Mouse (Mus musculus): ENCODE measurements around the gene Ifi208. TPM values are rescaled to one million over a fixed set of nuclear protein-coding genes. Genes with fewer than 3 reads are reported as not detected.
"Not testable (repeated sequence)": the region's sequence is repeated elsewhere in the genome, so short reads cannot be mapped to it uniquely, and the experiment has no call there.

The Ifi208 gene
- polyA plus RNA-seq (2014; fragmentation: Nextera tagmentation; extraction: Ambion mirVana), result not detected in 2 replicates

DNA sequence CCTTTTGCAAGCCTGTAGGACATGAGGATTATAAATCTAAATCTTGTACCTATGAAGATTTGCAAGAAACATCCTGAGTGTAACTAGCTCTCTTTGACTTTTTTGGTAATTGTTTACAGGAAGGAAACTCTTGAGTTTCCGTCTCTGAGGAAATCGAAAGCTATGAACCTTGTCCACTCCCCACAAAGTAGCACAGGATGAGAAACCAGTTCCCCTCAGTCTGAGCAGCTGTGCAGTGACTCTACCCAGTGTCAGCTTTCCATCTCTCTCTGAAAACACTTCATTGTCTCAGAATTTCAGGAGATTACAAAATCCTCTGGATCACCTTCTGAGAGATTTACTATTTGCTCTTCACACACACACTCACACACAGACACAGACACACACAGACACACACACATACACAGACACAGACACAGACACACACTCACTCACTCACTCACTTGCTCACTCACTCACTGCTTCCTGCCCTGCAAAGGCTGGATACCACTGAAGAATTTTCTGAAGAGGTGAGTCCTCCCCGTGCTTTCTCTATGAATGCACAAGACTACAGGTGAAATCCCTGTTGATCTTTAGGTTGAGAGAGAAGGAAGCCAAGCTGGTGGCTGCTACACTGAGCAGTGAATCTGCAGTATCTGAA, at the start of gene Ifi208:
Ifi208 (plus strand) TSS at position 218 of the 640 bp plus-strand sequence.
- H3K4me2 ChIP-seq (ENCODE audit: low read depth, low read length); H3K4me1 ChIP-seq (ENCODE audit: control insufficient read depth, insufficient read depth, low read length); H3K9ac ChIP-seq (replicated peaks; ENCODE audit: low read depth, low read length); H3K4me3 ChIP-seq (ENCODE audit: low read depth, low read length); H3K27me3 ChIP-seq (ENCODE audit: control insufficient read depth, insufficient read depth, low read length); H3K36me3 ChIP-seq (ENCODE audit: control insufficient read depth, insufficient read depth, low read length); ATAC-seq (ENCODE audit: low read depth); H3K9me3 ChIP-seq (ENCODE audit: control insufficient read depth, low read length); H3K27ac ChIP-seq (ENCODE audit: low read depth, low read length): not testable (repeated sequence)
- 56% methylated on average over 3 of the region's 3 CpGs for WGBS

DNA sequence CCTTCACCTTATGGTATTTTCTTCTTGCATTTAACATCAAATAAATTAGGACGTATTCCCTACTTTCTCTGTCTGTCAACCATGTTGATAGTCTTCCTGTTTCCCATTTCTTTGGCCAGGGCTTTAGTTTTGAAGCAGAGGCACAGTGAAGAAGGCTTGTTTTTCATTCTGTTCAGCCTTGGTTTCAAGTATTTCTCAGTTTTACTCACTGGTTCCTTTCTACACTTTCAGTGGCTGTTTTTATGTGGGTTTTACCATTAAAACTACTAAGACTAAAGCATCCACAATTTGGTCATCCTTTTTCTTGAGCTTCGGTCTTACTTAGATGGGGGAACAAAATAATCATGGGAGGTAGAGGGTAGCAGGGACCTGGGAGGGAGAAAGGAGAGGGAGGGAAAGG, 49.4 kb upstream of the Ifi208 start:
- WGBS, result 96% methylated on average over 2 of the region's 2 CpGs
- H3K9ac ChIP-seq (replicated peaks; ENCODE audit: low read depth, low read length), result no peak overlapping the region
- ATAC-seq (ENCODE audit: low read depth), result no peak
- H3K4me2 ChIP-seq (ENCODE audit: low read depth, low read length), result no peak overlapping the region
- H3K4me1 ChIP-seq (ENCODE audit: control insufficient read depth, insufficient read depth, low read length), result no peaks in the 10 kb centered on the region
- no peak overlapping the region for H3K4me3 ChIP-seq (ENCODE audit: low read depth, low read length)
- no peaks in the 10 kb centered on the region for H3K27me3 ChIP-seq (ENCODE audit: control insufficient read depth, insufficient read depth, low read length)
- no peaks in the 10 kb centered on the region for H3K9me3 ChIP-seq (ENCODE audit: control insufficient read depth, low read length)
- no peaks in the 10 kb centered on the region for H3K36me3 ChIP-seq (ENCODE audit: control insufficient read depth, insufficient read depth, low read length)
- H3K27ac ChIP-seq (ENCODE audit: low read depth, low read length), result no peak overlapping the region

DNA sequence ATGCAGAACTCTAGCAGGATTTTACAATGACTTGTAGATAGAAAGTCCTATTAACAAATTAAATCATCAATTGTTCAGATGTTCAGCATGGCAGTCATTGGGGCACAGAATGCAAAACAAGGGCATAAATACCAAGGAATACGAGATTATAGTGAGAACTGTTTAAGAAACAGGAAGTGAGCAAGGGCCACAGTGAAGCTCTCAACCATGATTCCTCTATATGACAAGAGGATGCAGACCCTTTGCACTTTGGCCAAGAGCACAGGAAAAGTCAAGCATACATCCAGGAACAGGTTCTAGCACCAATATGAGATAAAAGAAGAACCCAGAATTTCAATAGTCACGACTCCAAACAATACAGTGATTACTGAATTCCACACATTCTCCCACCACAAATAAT, 46.8 kb upstream of the Ifi208 start:
- no peaks in the 10 kb centered on the region for H3K27me3 ChIP-seq (ENCODE audit: control insufficient read depth, insufficient read depth, low read length)
- no peak overlapping the region for H3K4me2 ChIP-seq (ENCODE audit: low read depth, low read length)
- H3K4me3 ChIP-seq (ENCODE audit: low read depth, low read length), result no peak overlapping the region
- H3K36me3 ChIP-seq (ENCODE audit: control insufficient read depth, insufficient read depth, low read length), result no peaks in the 10 kb centered on the region
- H3K9ac ChIP-seq (replicated peaks; ENCODE audit: low read depth, low read length), result no peak overlapping the region
- no peaks in the 10 kb centered on the region for H3K9me3 ChIP-seq (ENCODE audit: control insufficient read depth, low read length)
- H3K4me1 ChIP-seq (ENCODE audit: control insufficient read depth, insufficient read depth, low read length), result no peaks in the 10 kb centered on the region
- WGBS, result 77% methylated on average over 2 of the region's 2 CpGs
- no peak for ATAC-seq (ENCODE audit: low read depth)
- H3K27ac ChIP-seq (ENCODE audit: low read depth, low read length), result no peak overlapping the region

DNA sequence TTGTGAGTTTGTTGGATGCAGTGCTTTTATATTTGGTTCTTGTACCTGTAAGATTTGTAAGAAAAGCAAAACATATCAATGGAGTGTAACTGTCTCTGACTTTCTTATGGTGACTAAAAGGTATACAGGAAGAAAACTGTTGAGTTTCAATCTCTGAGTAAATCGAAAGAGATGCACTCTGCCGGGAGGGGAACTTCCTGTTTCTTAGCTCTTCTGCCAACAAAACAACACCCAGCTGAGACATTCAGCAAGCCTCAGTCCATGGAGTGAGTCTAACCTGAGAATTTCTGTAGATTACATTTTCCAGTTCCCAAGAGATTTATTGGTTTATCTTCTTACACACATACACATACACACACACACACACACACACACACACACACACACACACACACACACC, 42.9 kb upstream of the Ifi208 start, which contains the start of gene Ifi209:
Ifi209 (plus strand) TSS at position 296 of the 400 bp plus-strand sequence.
- not testable (repeated sequence) for H3K27me3 ChIP-seq (ENCODE audit: control insufficient read depth, insufficient read depth, low read length); ATAC-seq (ENCODE audit: low read depth); H3K4me2 ChIP-seq (ENCODE audit: low read depth, low read length); H3K9me3 ChIP-seq (ENCODE audit: control insufficient read depth, low read length); H3K4me1 ChIP-seq (ENCODE audit: control insufficient read depth, insufficient read depth, low read length); H3K27ac ChIP-seq (ENCODE audit: low read depth, low read length); H3K4me3 ChIP-seq (ENCODE audit: low read depth, low read length); H3K9ac ChIP-seq (replicated peaks; ENCODE audit: low read depth, low read length); H3K36me3 ChIP-seq (ENCODE audit: control insufficient read depth, insufficient read depth, low read length)
- whole genome bisulfite sequencing, result 90% methylated on average over 2 of the region's 2 CpGs

DNA sequence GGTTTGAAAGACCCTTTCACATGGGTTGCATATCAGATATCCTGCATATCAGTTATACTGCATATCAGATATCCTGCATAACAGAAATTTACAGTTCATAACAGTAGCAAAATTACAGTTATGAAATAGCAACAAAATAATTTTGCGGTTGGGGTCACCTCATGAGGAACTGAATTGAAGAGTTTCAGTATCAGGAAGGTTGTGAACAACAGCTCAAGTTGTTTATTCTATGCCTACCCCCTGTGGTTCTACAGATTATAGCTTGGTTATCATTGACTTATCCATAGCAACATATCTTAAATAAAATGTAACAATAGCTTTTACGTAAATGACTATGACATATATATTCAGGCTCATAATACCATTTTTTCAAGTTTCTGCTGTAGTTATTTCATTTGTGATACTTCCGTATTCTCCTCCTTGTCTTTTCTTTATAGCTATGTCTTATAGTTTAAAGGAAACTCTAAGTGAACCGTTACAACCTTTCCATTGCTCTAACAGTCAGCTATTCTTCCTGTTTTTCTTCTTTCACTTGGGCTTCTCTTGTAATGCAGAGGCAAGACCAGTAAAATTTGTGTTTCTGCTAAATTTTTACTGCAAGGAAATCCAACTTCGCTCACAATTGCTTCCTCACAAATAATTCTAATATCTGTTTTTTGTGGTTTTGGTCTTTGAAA, 39.4 kb upstream of the Ifi208 start:
- no peak overlapping the region for H3K9ac ChIP-seq (replicated peaks; ENCODE audit: low read depth, low read length)
- no peak overlapping the region for H3K4me3 ChIP-seq (ENCODE audit: low read depth, low read length)
- H3K9me3 ChIP-seq (ENCODE audit: control insufficient read depth, low read length), result no peaks in the 10 kb centered on the region
- no peak overlapping the region for H3K4me2 ChIP-seq (ENCODE audit: low read depth, low read length)
- 90% methylated on average over 5 of the region's 5 CpGs for WGBS
- H3K27ac ChIP-seq (ENCODE audit: low read depth, low read length), result no peak overlapping the region
- H3K36me3 ChIP-seq (ENCODE audit: control insufficient read depth, insufficient read depth, low read length), result no peaks in the 10 kb centered on the region
- no peaks in the 10 kb centered on the region for H3K27me3 ChIP-seq (ENCODE audit: control insufficient read depth, insufficient read depth, low read length)
- ATAC-seq (ENCODE audit: low read depth), result no peak
- H3K4me1 ChIP-seq (ENCODE audit: control insufficient read depth, insufficient read depth, low read length), result no peaks in the 10 kb centered on the region

DNA sequence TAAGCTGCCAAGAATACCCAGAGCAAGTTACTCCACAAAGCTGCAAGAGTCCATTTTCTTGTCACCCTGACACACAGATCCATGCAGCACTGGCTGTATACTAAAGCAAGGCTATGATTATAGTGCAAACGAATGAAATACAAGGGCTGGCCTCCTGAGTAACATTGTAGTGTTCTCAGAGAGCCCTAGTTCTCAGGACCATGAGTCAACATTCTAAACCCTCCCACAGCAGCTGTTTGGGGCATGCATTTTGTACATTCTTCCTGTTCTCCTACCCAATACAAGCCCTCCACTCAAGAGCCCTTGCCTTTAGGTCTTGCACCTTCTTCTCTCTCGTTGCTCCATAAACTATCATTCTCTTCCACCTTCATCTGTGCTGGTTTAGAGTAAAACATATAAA, 28.1 kb upstream of the Ifi208 start:
- H3K27ac ChIP-seq (ENCODE audit: low read depth, low read length), result no peak overlapping the region
- WGBS, result 85% methylated on average over 2 of the region's 2 CpGs
- no peak overlapping the region for H3K9ac ChIP-seq (replicated peaks; ENCODE audit: low read depth, low read length)
- no peaks in the 10 kb centered on the region for H3K4me1 ChIP-seq (ENCODE audit: control insufficient read depth, insufficient read depth, low read length)
- H3K4me3 ChIP-seq (ENCODE audit: low read depth, low read length), result no peak overlapping the region
- no peak for ATAC-seq (ENCODE audit: low read depth)
- no peaks in the 10 kb centered on the region for H3K36me3 ChIP-seq (ENCODE audit: control insufficient read depth, insufficient read depth, low read length)
- H3K9me3 ChIP-seq (ENCODE audit: control insufficient read depth, low read length), result no peaks in the 10 kb centered on the region
- H3K27me3 ChIP-seq (ENCODE audit: control insufficient read depth, insufficient read depth, low read length), result no peaks in the 10 kb centered on the region
- H3K4me2 ChIP-seq (ENCODE audit: low read depth, low read length), result no peak overlapping the region

DNA sequence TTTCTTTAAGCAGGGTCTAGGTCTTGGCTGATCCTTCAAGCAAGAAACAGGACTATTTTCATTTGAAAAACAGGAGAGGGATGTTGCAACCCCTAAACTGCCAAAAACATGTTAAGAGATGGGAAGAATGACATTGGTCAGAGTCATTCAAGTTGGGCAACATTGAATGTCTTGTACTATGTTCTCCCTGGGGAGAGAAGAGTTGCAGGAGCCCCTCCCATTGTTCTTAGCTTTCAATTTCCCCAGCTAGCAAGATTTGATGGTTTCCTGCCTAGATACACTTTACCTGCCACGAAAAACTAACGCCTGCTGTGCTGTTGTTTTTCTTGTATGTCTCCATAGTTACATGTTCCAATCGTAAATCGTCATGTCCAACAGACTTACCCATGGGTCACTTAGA, 15.5 kb upstream of the Ifi208 start:
- Histone ChIP-seq H3K4me2 (ENCODE audit: low read depth, low read length) (no peak overlapping the region), H3K27me3 (ENCODE audit: control insufficient read depth, insufficient read depth, low read length) (no peaks in the 10 kb centered on the region), H3K9me3 (ENCODE audit: control insufficient read depth, low read length) (no peaks in the 10 kb centered on the region), H3K36me3 (ENCODE audit: control insufficient read depth, insufficient read depth, low read length) (no peaks in the 10 kb centered on the region), H3K4me1 (ENCODE audit: control insufficient read depth, insufficient read depth, low read length) (no peaks in the 10 kb centered on the region), H3K27ac (ENCODE audit: low read depth, low read length) (no peak overlapping the region), H3K9ac (replicated peaks; ENCODE audit: low read depth, low read length) (no peak overlapping the region), H3K4me3 (ENCODE audit: low read depth, low read length) (no peak overlapping the region)
- no peak for ATAC-seq (ENCODE audit: low read depth)
- WGBS, result 80% methylated on average over 4 of the region's 4 CpGs

DNA sequence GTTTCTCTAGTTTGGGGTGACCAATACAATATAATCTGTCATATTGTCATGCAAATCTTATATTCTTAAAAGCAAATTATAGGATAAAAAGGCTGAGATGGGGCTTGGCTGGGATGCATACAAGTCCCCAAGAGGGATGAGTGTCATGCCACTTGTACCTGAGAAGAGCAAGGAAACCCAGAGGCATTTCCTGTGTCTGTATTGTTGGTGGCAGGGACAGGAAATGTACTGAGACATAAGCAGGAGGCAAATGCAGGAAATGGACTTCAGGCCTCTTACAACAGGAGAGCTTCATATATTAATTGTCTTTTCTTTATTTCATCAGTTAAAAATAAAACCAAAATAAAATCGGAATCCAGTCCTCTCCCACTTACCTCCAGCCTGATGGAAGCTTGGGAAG, 5.1 kb downstream of the Ifi208 start:
- not testable (repeated sequence) for H3K27me3 ChIP-seq (ENCODE audit: control insufficient read depth, insufficient read depth, low read length); H3K27ac ChIP-seq (ENCODE audit: low read depth, low read length); H3K9me3 ChIP-seq (ENCODE audit: control insufficient read depth, low read length); H3K4me2 ChIP-seq (ENCODE audit: low read depth, low read length); H3K4me3 ChIP-seq (ENCODE audit: low read depth, low read length); ATAC-seq (ENCODE audit: low read depth); H3K4me1 ChIP-seq (ENCODE audit: control insufficient read depth, insufficient read depth, low read length); H3K36me3 ChIP-seq (ENCODE audit: control insufficient read depth, insufficient read depth, low read length); H3K9ac ChIP-seq (replicated peaks; ENCODE audit: low read depth, low read length)
- WGBS, result 84% methylated on average over 1 of the region's 1 CpGs

DNA sequence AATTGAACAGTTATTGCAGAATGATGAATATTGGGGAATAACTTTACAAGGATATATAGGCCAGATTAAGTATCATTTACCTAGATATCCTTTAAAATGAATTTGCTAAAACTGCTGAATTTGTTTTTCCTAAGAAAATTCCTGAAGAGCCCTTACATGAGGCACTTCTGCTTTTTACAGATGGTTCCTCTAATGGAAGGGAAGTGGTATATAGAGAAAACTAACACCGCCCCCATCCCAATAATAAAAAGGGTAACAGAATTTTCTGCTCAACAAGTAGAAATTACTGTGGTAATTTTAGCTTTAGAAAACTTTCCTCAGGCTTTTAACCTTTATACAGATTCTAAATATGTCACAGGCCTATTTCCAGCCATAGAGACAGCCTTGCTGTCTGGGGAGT, 20.8 kb downstream of the Ifi208 start:
- no peak for ATAC-seq (ENCODE audit: low read depth)
- 90% methylated on average over 1 of the region's 1 CpGs for WGBS
- Histone ChIP-seq H3K4me1 (ENCODE audit: control insufficient read depth, insufficient read depth, low read length) (no peaks in the 10 kb centered on the region), H3K27me3 (ENCODE audit: control insufficient read depth, insufficient read depth, low read length) (no peaks in the 10 kb centered on the region), H3K27ac (ENCODE audit: low read depth, low read length) (no peak overlapping the region), H3K9me3 (ENCODE audit: control insufficient read depth, low read length) (no peaks in the 10 kb centered on the region), H3K36me3 (ENCODE audit: control insufficient read depth, insufficient read depth, low read length) (no peaks in the 10 kb centered on the region), H3K4me2 (ENCODE audit: low read depth, low read length) (no peak overlapping the region), H3K4me3 (ENCODE audit: low read depth, low read length) (no peak overlapping the region), H3K9ac (replicated peaks; ENCODE audit: low read depth, low read length) (no peak overlapping the region)
